Mouse (Mus musculus): ENCODE measurements around the gene Naxe. TPM values are rescaled to one million over a fixed set of nuclear protein-coding genes. Genes with fewer than 3 reads are reported as not detected.

The Naxe gene
- polyA plus RNA-seq (2015; fragmentation: Nextera tagmentation; extraction: Ambion mirVana): 158 and 159 TPM in 2 replicates

GRCm38 (mm10) chr3:88057902-88058696 lies at the start of gene Naxe:
Gene Naxe (minus strand): TSS chr3:88058495.
- WGBS: under 1% methylated on average over 60 of the region's 60 CpGs
- Histone ChIP-seq H3K27ac (peak within 1 kb of the TSS; percentile 75), H3K4me1 (peaks cover 21% of the 10 kb centered on the region), H3K36me3 (replicated peaks) (peaks cover 19% of the 10 kb centered on the region; the same call in 1 of the 2 replicates), H3K9ac (peak within 1 kb of the TSS; percentile 93), H3K27me3 (replicated peaks) (no peaks in the 10 kb centered on the region), H3K9me3 (no peaks in the 10 kb centered on the region), H3K4me2 (peak within 1 kb of the TSS; percentile 81), H3K4me3 (peak within 1 kb of the TSS; percentile 96)
- ATAC-seq (replicated peaks): peak; percentile 96

- Histone ChIP-seq H3K4me2 (no peak overlapping the region), H3K4me3 (no peak overlapping the region), H3K9ac (no peak overlapping the region), H3K27me3 (replicated peaks) (no peaks in the 10 kb centered on the region), H3K9me3 (no peaks in the 10 kb centered on the region), H3K36me3 (replicated peaks) (no peaks in the 10 kb centered on the region), H3K27ac (no peak overlapping the region), H3K4me1 (no peaks in the 10 kb centered on the region)
- WGBS: 73% methylated on average over 4 of the region's 4 CpGs
- no peak for ATAC-seq (replicated peaks)
These were observed 47.8 kb upstream of the Naxe start for GRCm38 (mm10) chr3:88106126-88106525.

GRCm38 (mm10) chr3:88102611-88103010 lies 44.3 kb upstream of the Naxe start:
- H3K9ac ChIP-seq: no peak overlapping the region

GRCm38 (mm10) chr3:88102196-88102595 lies 43.9 kb upstream of the Naxe start:
- Histone ChIP-seq H3K4me2 (no peak overlapping the region), H3K4me3 (no peak overlapping the region), H3K9me3 (no peaks in the 10 kb centered on the region), H3K4me1 (no peaks in the 10 kb centered on the region), H3K9ac (no peak overlapping the region), H3K27ac (no peak overlapping the region), H3K36me3 (replicated peaks) (no peaks in the 10 kb centered on the region), H3K27me3 (replicated peaks) (no peaks in the 10 kb centered on the region)
- 87% methylated on average over 6 of the region's 6 CpGs for WGBS
- no peak for ATAC-seq (replicated peaks)

More at GRCm38 (mm10) chr3:88102611-88103010, 44.3 kb upstream of the Naxe start:
- no peak overlapping the region for H3K4me2 ChIP-seq
- 79% methylated on average over 6 of the region's 6 CpGs for WGBS
- no peak overlapping the region for H3K27ac ChIP-seq
- H3K4me3 ChIP-seq: no peak overlapping the region
- H3K36me3 ChIP-seq (replicated peaks): no peaks in the 10 kb centered on the region
- H3K9me3 ChIP-seq: no peaks in the 10 kb centered on the region
- H3K27me3 ChIP-seq (replicated peaks): no peaks in the 10 kb centered on the region
- no peak for ATAC-seq (replicated peaks)
- H3K4me1 ChIP-seq: no peaks in the 10 kb centered on the region

GRCm38 (mm10) chr3:88101736-88102135 lies 43.4 kb upstream of the Naxe start:
- no peaks in the 10 kb centered on the region for H3K4me1 ChIP-seq
- no peak overlapping the region for H3K9ac ChIP-seq
- no peaks in the 10 kb centered on the region for H3K36me3 ChIP-seq (replicated peaks)
- H3K4me3 ChIP-seq: no peak overlapping the region
- no peaks in the 10 kb centered on the region for H3K9me3 ChIP-seq
- WGBS: 95% methylated on average over 7 of the region's 7 CpGs
- no peak for ATAC-seq (replicated peaks)
- no peaks in the 10 kb centered on the region for H3K27me3 ChIP-seq (replicated peaks)
- no peak overlapping the region for H3K4me2 ChIP-seq
- H3K27ac ChIP-seq: no peak overlapping the region

- no peak overlapping the region for H3K4me3 ChIP-seq
- no peak overlapping the region for H3K4me2 ChIP-seq
- ATAC-seq (replicated peaks): no peak
- no peak overlapping the region for H3K9ac ChIP-seq
- H3K36me3 ChIP-seq (replicated peaks): no peaks in the 10 kb centered on the region
- H3K9me3 ChIP-seq: no peaks in the 10 kb centered on the region
- H3K27ac ChIP-seq: no peak overlapping the region
- 66% methylated on average over 3 of the region's 3 CpGs for WGBS
- no peaks in the 10 kb centered on the region for H3K27me3 ChIP-seq (replicated peaks)
- H3K4me1 ChIP-seq: no peaks in the 10 kb centered on the region
These were observed 42.0 kb upstream of the Naxe start for GRCm38 (mm10) chr3:88100251-88100650.

GRCm38 (mm10) chr3:88097666-88098065 lies 39.4 kb upstream of the Naxe start:
- H3K9ac ChIP-seq: no peak overlapping the region
- H3K4me2 ChIP-seq: no peak overlapping the region
- H3K4me1 ChIP-seq: no peaks in the 10 kb centered on the region
- H3K9me3 ChIP-seq: no peaks in the 10 kb centered on the region
- no peak overlapping the region for H3K4me3 ChIP-seq
- no peaks in the 10 kb centered on the region for H3K27me3 ChIP-seq (replicated peaks)
- no peak overlapping the region for H3K27ac ChIP-seq
- no peak for ATAC-seq (replicated peaks)
- H3K36me3 ChIP-seq (replicated peaks): no peaks in the 10 kb centered on the region
- WGBS: 90% methylated on average over 6 of the region's 6 CpGs

GRCm38 (mm10) chr3:88094126-88094525 lies 35.8 kb upstream of the Naxe start:
- no peak overlapping the region for H3K4me3 ChIP-seq
- no peak for ATAC-seq (replicated peaks)
- no peak overlapping the region for H3K27ac ChIP-seq
- no peaks in the 10 kb centered on the region for H3K27me3 ChIP-seq (replicated peaks)
- 79% methylated on average over 5 of the region's 5 CpGs for WGBS
- H3K36me3 ChIP-seq (replicated peaks): no peaks in the 10 kb centered on the region
- H3K9me3 ChIP-seq: no peaks in the 10 kb centered on the region
- H3K9ac ChIP-seq: no peak overlapping the region
- no peaks in the 10 kb centered on the region for H3K4me1 ChIP-seq
- no peak overlapping the region for H3K4me2 ChIP-seq

GRCm38 (mm10) chr3:88090616-88091015 lies 32.3 kb upstream of the Naxe start:
- 96% methylated on average over 6 of the region's 6 CpGs for WGBS
- no peak for ATAC-seq (replicated peaks)

GRCm38 (mm10) chr3:88090106-88090505 lies 31.8 kb upstream of the Naxe start:
- no peak overlapping the region for H3K4me2 ChIP-seq
- no peak overlapping the region for H3K27ac ChIP-seq
- no peaks in the 10 kb centered on the region for H3K27me3 ChIP-seq (replicated peaks)
- no peaks in the 10 kb centered on the region for H3K36me3 ChIP-seq (replicated peaks)
- no peaks in the 10 kb centered on the region for H3K4me1 ChIP-seq
- no peaks in the 10 kb centered on the region for H3K9me3 ChIP-seq
- ATAC-seq (replicated peaks): no peak
- H3K4me3 ChIP-seq: no peak overlapping the region
- no peak overlapping the region for H3K9ac ChIP-seq
- 91% methylated on average over 7 of the region's 7 CpGs for WGBS

More at GRCm38 (mm10) chr3:88090616-88091015, 32.3 kb upstream of the Naxe start:
- Histone ChIP-seq H3K9me3 (no peaks in the 10 kb centered on the region), H3K27me3 (replicated peaks) (no peaks in the 10 kb centered on the region), H3K36me3 (replicated peaks) (no peaks in the 10 kb centered on the region), H3K4me1 (no peaks in the 10 kb centered on the region), H3K27ac (no peak overlapping the region), H3K4me3 (no peak overlapping the region), H3K9ac (no peak overlapping the region), H3K4me2 (no peak overlapping the region)

GRCm38 (mm10) chr3:88087688-88088087 lies 29.4 kb upstream of the Naxe start:
- H3K27ac ChIP-seq: no peak overlapping the region
- H3K27me3 ChIP-seq (replicated peaks): no peaks in the 10 kb centered on the region
- no peaks in the 10 kb centered on the region for H3K36me3 ChIP-seq (replicated peaks)
- no peak overlapping the region for H3K9ac ChIP-seq
- H3K4me3 ChIP-seq: no peak overlapping the region
- H3K4me2 ChIP-seq: no peak overlapping the region
- H3K9me3 ChIP-seq: no peaks in the 10 kb centered on the region
- H3K4me1 ChIP-seq: no peaks in the 10 kb centered on the region; the same call in 1 of the 2 replicates
- WGBS: 85% methylated on average over 1 of the region's 1 CpGs
- no peak for ATAC-seq (replicated peaks)

- 88% methylated on average over 5 of the region's 9 CpGs for WGBS
- Histone ChIP-seq H3K9me3 (no peaks in the 10 kb centered on the region), H3K4me2 (no peak overlapping the region), H3K27me3 (replicated peaks) (no peaks in the 10 kb centered on the region), H3K4me3 (no peak overlapping the region), H3K9ac (no peak overlapping the region), H3K4me1 (peaks cover 10% of the 10 kb centered on the region), H3K27ac (no peak overlapping the region), H3K36me3 (replicated peaks) (no peaks in the 10 kb centered on the region)
- ATAC-seq (replicated peaks): no peak
These were observed 27.2 kb upstream of the Naxe start for GRCm38 (mm10) chr3:88085459-88085858.

- WGBS: 96% methylated on average over 2 of the region's 2 CpGs
- H3K4me3 ChIP-seq: no peak overlapping the region
- no peak overlapping the region for H3K27ac ChIP-seq
- ATAC-seq (replicated peaks): no peak
- H3K4me2 ChIP-seq: no peak overlapping the region
- no peaks in the 10 kb centered on the region for H3K9me3 ChIP-seq
- no peaks in the 10 kb centered on the region for H3K36me3 ChIP-seq (replicated peaks)
- peaks cover 10% of the 10 kb centered on the region for H3K4me1 ChIP-seq
- no peaks in the 10 kb centered on the region for H3K27me3 ChIP-seq (replicated peaks)
- no peak overlapping the region for H3K9ac ChIP-seq
These were observed 25.7 kb upstream of the Naxe start for GRCm38 (mm10) chr3:88084001-88084400.

Data from midbrain, embryonic 15.5 days (tissue).